Mouse (Mus musculus): ENCODE measurements around the gene Thg1l.

The Thg1l gene

DNA sequence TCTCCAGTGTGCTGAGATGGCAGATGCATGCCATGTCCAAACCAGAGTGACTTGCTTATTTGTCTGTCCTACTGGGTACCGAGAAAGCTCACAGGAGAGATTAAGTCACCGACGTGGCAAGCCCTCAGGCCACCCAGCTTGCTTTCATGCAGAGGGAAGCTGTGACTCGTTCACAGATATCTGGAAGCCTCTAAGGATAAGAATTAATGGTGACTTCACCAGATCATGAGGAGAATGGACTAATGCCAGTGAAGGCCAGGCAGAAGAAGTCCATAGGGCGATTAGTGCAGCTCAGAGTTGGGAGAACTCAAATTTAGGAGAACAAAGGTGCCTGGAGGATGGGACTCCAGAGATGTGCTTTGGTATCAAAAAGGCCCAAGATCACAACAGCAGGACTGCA is 27.8 kb downstream of the Thg1l start:
- in situ Hi-C loops (cut with MboI, MseI): no loop called here

DNA sequence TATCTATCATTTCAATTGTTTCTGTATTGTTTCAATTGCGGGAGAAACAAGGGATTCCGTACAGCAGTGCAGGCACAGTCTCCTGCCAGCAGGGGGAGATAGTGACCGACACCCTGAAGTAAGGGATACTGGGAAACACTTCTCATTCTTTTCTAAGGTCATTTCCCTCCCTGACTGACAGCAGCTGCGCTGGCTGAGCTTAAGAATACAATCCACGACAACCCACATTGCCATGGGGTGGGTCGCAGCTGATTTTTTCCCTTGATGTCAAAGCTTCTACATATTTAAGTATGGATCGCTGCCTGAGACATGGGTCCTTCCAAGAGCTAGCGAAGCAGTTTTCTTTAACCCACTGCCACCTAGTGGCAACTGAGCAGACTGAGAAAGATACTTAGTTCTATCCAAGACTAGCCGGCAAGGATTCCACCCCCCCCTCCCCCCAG is 28.6 kb downstream of the Thg1l start:
- in situ Hi-C loops (cut with MboI, MseI): no loop called here

DNA sequence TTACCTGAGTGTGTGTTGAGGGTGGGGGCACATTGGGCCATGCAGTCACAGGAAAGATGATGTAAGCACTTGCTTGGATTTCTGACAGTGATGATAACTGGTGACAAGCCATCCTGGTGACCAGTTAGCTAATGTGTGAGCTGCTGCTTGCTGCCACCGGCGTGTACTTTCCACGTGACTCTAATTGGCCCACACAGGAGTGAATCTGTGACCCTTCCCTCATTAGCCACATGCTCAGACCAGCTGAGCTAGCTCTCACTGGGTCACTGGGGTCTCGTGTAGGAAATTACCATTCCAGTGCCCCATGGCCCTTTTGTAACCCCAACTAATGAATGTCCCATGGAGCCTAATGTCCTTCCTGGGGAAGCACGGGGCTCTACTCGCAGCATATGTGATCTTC is 29.9 kb downstream of the Thg1l start:
- in situ Hi-C loops (cut with MboI, MseI): no loop called here

DNA sequence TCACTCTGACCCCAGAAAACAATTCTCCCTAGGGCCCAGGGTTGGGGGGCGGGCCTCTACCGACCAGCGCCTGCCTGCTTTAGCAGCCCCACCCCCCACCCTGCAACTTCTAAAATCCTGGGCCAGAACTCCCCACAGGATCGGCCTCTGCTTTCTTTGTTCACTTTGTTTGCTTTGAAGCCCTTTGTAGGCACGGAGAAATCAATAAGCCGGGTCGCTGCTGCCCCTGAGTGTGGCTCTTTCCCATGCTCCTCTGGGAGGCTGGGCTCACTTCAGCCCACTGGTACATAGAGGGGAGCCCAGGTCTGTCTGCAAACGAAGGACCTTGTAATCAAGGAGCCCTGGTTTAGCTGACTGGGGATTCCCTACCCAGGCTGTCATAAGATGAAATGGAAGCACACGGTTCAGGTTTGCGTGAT is 33.8 kb downstream of the Thg1l start:
- in situ Hi-C loops (cut with MboI, MseI): no loop called here

DNA sequence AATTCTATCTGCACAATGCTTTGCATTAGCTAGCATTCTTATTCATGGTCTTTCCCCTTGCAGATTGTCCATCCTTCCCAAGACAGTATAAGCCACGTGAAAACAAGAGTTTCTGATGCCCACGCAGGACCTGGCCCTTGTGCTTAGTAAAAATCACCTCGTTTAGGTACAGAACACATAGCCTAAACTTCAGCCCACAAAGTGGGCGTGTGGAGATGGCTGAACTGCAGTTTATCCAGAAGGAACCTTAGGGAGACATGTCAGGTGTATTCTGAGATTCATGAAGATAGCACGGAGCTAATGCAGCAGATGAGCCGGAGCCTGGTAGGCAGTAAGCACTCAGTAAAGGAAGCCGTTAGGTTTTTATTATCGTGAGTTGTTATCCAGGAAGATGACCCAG is 34.3 kb downstream of the Thg1l start:
- in situ Hi-C loops (cut with MboI, MseI): no loop called here

DNA sequence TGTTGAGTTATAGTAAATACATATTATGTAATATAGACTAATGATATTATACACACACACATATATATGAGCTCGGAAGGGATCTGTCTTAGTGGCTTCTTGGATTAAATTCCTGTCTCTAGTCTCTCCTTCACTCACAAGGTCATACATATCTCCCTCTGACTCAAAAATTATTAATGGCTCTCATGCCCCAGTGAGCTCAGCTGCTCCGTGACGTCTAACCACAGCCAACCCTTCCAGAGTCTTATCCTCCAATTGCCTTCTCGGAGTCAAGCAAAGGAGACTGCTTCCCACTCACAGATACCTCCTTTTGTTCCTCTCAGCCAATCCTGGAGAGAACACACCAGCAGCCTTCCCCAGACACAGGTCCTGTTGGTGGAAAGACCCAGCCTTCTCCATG is 36.5 kb downstream of the Thg1l start:
- in situ Hi-C loops (cut with MboI, MseI): no loop called here

DNA sequence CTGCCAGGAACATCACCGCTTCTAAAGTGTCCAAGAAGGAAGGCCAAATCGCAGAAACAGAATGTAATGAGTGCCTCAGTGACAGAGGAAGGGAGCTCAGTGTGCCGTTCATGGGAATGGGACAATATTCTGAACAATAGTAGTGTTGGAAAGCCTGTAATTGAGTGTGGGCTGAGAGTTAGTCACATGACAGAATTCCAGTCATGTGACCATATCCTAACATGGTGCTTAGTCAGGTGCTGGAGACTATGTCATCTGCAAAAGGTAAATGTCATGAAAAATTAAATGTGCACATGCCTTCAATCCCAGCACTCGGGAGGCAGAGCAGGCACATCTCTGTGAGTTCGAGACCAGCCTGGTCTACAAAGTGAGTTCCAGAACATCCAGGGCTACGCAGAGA is 37.3 kb downstream of the Thg1l start:
- in situ Hi-C loops (cut with MboI, MseI): no loop called here

DNA sequence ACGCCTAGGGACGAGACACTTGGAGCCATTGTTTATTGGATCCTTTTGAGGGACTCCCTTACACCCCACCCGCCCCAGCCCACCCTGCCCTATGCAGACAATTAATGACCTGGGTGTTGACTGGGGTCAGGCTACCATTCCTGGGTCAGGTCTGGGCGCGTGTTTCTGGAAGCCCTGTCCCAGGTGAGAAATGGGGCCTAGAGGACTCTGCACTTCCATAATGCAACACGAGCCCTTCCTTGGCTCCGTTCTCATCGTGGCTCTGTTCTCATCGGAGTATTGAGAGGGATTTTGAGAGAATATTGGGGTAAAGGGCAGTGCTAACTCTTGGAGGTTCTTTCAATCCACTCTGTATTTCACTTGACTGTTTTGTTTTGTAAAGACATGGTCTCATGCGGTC is 39.1 kb downstream of the Thg1l start:
- in situ Hi-C loops (cut with MboI, MseI): no loop called here

DNA sequence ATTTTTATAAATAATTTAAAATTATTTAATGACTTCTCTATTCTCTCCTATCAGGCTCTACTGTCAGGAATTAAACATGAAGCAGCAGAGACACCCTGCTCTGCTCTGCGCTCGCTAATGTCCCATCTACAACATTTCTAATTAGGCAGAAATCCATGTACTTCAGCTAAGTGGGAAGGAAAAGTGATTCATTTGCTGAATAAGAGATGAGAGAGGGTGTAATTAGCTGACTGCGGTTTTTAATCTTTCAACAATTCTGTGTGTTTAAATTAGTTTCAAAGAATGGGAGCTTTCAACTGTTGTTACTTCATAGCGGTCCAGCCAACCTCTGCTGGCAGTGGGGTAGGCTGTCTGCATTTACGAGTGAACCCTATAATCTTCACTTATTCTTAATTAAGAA is 44.6 kb downstream of the Thg1l start:
- in situ Hi-C loops (cut with MboI, MseI): no loop called here

DNA sequence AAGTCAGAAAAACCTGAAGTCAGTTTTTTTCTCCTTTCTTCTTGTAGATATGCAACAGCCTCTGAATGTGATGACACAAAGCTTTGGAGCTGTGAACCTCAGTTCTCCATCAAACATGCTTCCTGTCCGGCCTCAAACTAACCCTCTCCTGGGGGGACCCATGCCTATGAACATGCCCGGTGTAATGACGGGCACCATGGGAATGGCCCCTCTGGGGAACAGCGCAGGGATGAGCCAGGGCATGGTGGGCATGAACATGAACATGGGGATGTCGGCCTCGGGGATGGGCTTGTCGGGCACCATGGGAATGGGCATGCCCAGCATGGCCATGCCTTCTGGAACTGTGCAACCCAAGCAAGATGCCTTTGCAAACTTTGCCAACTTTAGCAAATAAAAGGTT is 46.4 kb downstream of the Thg1l start:
- in situ Hi-C loops (cut with MboI, MseI): no loop called here

DNA sequence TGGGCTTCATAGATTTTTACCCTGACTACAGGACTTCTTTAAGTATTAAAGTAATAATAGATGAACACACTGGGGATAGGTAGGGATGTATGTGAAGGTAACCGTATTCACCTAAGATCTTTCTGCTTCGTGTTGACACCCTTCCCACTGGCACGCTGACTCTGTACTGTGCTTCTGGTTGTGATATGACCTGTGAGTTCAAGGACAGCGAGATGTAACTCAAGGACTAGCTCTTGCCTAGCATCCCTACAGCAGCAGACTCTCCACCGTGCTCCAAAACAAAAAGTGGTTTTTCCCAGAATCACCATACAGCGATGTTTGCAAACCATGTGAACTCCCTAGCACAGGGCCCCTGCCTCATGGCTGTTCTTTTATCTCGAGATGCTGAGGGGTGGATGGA is 47.2 kb downstream of the Thg1l start:
- in situ Hi-C loops (cut with MboI, MseI): no loop called here

DNA sequence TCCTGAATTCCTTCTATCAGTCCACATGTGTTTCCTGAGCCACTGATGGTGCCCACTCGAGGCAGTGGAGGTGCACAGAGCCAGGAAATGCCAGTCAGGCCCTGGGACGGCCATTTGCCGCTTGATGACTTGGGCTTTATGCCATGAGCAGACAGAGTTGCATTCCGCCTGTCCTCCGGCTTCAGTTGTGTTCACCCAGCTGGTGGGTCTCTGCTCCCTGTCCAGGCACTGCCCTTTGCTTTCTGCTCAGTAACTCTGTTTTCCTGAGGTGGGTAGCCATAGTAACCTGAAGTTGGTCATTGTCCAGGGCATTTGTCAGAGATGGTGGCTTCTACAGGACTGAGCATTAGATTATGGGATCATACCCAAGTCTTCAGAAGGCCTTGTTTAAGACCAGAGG is 48.0 kb downstream of the Thg1l start:
- in situ Hi-C loops (cut with MboI, MseI): no loop called here

DNA sequence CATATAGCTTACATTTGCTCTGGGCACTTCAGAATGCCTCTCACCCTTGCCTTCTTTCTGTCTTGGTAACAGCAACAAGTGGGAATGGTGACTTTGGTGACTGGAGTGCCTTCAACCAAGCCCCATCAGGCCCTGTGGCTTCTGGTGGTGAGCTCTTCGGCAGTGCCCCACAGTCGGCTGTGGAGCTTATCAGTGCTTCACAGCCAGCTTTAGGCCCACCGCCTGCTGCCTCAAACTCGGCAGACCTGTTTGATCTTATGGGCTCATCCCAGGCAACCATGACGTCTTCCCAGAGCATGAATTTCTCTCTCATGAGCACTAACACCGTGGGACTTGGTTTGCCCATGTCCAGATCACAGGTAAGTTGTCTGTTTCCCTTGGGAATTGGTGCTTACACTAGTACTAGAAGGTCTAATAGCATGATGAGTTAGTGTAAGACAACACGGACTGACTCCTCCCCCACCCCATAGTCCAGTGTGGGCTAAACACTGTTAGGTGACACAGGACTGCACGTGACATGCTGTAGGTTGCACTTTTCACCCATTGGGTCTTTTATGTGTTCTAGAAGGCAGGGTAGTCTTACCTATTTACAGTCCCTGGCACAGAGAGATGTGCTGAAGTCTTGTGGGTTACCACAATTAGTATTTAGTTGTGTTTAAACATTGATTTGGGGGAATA is 49.0 kb downstream of the Thg1l start:
- in situ Hi-C loops (cut with MboI, MseI): no loop called here

DNA sequence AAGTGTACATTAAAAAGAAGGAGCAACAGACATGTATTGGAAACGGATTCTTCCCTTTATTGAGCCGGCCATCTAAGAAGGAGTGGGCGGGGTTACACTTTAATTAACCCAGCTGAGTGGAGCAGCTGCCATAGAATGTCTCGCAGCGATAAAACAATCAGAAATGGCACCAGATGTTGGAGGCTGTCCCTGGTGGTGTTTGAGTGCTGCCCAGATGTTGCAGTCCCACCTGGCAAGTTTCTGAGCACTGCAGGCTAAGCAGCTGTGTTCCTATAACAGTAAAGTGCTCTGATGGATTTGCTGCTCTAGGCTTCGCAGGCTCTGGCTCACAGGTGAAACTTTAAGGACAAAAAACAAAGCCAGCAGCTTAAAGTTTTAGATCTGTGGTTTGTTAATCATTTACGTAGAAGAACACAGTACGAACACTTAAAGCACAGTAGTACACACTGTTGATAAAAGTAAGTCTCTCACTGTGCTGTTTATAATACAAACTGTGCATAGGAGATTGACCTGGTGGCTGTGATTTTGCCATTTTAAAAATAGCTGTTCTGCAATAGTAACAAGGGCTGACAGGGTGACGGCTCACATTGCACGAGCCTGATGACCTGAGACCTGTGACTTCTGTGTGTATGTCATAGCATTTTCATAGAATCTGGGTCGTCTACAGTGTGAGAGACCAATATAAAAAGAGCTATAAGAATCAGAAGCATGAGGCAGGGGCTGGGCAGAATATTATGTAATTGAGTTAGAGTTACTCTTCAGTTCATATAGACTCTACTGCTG is 54.9 kb downstream of the Thg1l start:
- in situ Hi-C loops (cut with MboI, MseI): no loop called here

DNA sequence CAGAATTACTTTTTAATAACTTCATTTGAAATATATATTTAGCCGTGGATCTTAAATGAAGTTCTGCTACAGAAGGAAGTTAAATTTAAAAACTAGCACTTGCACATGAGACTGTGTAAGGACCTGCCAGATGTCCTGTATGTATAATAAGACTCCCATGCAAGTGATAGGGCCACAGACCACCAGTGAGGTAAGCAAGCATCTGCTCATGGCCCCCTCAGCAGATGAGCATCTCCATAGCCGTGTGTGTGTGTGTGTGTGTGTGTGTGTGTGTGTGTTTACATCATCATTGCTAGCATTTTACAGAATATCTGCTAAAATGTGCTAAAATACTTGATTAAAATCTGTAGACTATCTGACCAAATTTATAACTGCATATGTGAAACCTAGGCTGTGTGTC is 57.9 kb downstream of the Thg1l start:
- in situ Hi-C loops (cut with MboI, MseI): no loop called here
